Mouse (Mus musculus): ENCODE results near the gene Kcnj16. TPM values are rescaled to one million over a fixed set of nuclear protein-coding genes. Genes with fewer than 3 reads are reported as not detected.

Kcnj16 gene
- total and polyA plus RNA-seq, 2 experiments from 2014 or later, result 1.9 to 5.0 TPM

DNA sequence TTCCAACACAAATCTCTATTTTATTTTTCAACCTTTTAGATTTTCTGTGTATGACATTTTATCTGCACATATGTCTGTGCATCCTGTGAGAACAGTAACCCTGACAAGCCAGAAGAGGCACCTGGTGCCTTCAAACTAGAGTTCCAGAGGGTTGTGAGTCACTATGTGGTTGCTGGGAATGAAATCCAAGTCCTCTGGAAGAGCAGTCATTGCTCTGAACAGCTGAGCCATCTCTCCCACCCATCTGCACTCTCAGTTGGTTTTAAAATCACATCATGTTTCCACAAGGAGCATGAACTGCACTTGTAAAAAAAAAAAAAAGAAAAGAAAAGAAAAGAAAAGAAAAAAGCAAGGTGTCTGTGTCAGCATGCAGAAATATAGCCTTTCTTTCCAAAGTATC, 91.6 kb downstream of the Kcnj16 start:
- no peaks in the 10 kb centered on the region for H3K27me3 ChIP-seq (ENCODE audit: insufficient read depth, low read length)
- no peak overlapping the region for H3K4me2 ChIP-seq (ENCODE audit: low read depth, low read length, poor library complexity, severe bottlenecking)
- ATAC-seq (ENCODE audit: low FRiP score) (no peak), DNase-seq (ENCODE audit: low spot score) (no peak)
- no peaks in the 10 kb centered on the region for H3K9me3 ChIP-seq (ENCODE audit: low read length)
- H3K36me3 ChIP-seq (ENCODE audit: insufficient read depth, low read length), result no peaks in the 10 kb centered on the region
- H3K27ac ChIP-seq (ENCODE audit: low read depth, low read length), result no peak overlapping the region
- no peak overlapping the region for H3K9ac ChIP-seq (replicated peaks; ENCODE audit: low read length, poor library complexity, severe bottlenecking)
- H3K4me1 ChIP-seq (ENCODE audit: insufficient read depth, low read length), result no peaks in the 10 kb centered on the region
- no peak for TF ChIP-seq CTCF (IDR thresholded peaks at IDR 0.05)
- no peak overlapping the region for H3K4me3 ChIP-seq (ENCODE audit: low read depth, low read length)

DNA sequence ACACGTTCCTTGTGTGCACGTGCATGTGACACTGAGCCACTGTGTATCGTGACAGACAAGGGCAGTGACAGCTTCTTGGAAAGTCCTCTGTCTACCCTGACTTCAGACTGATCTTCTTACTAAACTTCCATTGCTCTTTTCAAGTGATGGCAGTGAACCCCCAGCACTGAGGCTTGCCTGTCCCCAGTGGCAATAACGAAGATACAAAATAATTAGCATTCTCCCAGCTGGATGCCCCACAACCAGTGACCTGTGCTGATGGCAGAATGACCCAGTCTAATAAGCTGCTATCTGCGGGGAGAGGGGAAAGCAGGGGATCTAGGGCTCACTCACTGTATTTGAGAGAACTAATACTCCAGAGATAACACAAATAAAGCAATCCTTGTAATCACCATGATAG, 92.4 kb downstream of the Kcnj16 start:
- ATAC-seq (ENCODE audit: low FRiP score) (no peak), DNase-seq (ENCODE audit: low spot score) (no peak)
- no peaks in the 10 kb centered on the region for H3K27me3 ChIP-seq (ENCODE audit: insufficient read depth, low read length)
- no peaks in the 10 kb centered on the region for H3K36me3 ChIP-seq (ENCODE audit: insufficient read depth, low read length)
- no peak overlapping the region for H3K4me2 ChIP-seq (ENCODE audit: low read depth, low read length, poor library complexity, severe bottlenecking)
- no peak overlapping the region for H3K4me3 ChIP-seq (ENCODE audit: low read depth, low read length)
- no peaks in the 10 kb centered on the region for H3K9me3 ChIP-seq (ENCODE audit: low read length)
- WGBS, result 37% methylated on average over 5 of the region's 5 CpGs
- no peak overlapping the region for H3K27ac ChIP-seq (ENCODE audit: low read depth, low read length)
- no peak for TF ChIP-seq CTCF (IDR thresholded peaks at IDR 0.05)
- H3K9ac ChIP-seq (replicated peaks; ENCODE audit: low read length, poor library complexity, severe bottlenecking), result no peak overlapping the region
- H3K4me1 ChIP-seq (ENCODE audit: insufficient read depth, low read length), result no peaks in the 10 kb centered on the region

DNA sequence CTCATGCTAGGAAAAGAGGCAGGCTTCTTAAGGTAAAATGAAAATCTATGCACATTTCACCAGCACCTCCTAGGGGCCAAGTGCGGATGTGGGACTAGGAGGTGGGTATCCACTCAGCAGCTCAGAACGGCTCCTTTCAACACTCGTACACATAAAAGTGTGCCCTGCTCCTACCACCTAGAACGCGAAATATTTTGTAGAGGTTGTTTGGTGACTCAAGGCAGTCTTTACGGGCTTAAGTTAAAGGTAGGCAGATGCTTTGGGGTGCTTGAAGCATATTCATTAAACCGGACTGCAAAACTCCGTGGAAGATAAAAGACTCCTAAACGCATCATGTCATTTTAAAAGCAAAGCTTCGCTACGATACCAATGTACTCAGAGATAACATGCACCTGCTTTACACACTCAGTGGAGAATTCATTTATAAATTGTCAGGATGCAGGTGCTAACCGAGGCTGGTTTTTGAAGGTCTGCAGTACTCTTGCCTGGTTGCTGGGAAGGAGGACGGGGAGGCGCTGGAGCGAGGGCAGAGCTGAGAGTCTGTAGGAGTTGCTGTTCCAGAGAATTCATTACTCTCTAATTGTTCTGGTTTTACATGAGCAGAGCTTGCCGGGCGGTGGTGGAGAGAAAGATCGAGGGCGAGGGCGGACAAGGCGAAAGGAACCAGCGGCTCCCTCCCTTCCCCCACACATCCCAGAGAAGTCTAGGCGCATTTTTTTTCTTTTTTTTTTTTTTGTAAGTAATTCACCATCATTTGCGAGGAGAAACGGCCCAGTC, 97.1 kb downstream of the Kcnj16 start:
- Histone ChIP-seq H3K27me3 (ENCODE audit: insufficient read depth, low read length) (no peaks in the 10 kb centered on the region), H3K9me3 (ENCODE audit: low read length) (no peaks in the 10 kb centered on the region), H3K27ac (ENCODE audit: low read depth, low read length) (no peak overlapping the region; the same call in 1 of the 2 replicates), H3K4me2 (ENCODE audit: low read depth, low read length, poor library complexity, severe bottlenecking) (peak overlapping the region; percentile 98), H3K9ac (replicated peaks; ENCODE audit: low read length, poor library complexity, severe bottlenecking) (peak overlapping the region; percentile 64), H3K36me3 (ENCODE audit: insufficient read depth, low read length) (no peaks in the 10 kb centered on the region), H3K4me3 (ENCODE audit: low read depth, low read length) (peak overlapping the region; percentile 65), H3K4me1 (ENCODE audit: insufficient read depth, low read length) (no peaks in the 10 kb centered on the region)
- peak; percentile 84 for DNase-seq (ENCODE audit: low spot score)
- peak; percentile 63; the same call in 1 of the 2 replicates for ATAC-seq (ENCODE audit: low FRiP score)
- WGBS, result under 1% methylated on average over 25 of the region's 25 CpGs
- peak; percentile 89 for TF ChIP-seq CTCF (IDR thresholded peaks at IDR 0.05)

DNA sequence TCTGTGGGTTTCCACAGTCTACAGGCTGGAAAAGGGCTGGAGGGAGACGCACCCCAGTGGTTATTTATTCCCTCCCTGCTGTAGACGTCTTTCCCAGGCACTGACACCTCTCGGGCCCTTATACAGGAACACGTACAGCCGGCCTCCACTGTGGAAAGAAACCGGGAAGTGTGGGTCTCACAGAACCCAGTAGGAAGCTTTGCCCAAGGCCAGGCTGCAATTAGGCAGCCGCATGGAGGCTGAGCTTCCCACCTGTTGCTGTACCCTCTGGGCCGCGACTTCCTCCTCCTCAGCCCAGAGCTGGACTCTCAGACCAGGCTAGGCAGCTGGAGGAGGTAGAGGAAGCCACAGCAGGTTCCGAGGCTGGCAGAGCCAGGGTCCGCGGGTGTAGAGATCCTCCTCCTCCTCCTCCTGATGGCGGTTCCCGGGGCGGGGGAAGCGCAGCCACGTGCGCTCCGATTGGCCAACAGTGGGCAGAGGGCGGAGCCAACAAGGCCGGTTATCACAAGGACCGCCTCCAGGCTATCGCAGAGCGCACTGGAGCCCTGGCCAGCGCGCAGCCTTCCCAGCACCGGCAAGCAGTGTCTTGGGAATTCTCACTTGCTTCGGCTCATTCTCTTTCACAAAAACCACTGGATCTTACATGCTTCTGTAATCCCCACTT, 97.9 kb downstream of the Kcnj16 start, which contains the start of gene Kcnj2:
Kcnj2 (plus strand) TSS at position 530 of the 664 bp plus-strand sequence.
- peak; percentile 39 for TF ChIP-seq CTCF (IDR thresholded peaks at IDR 0.05)
- H3K9ac ChIP-seq (replicated peaks; ENCODE audit: low read length, poor library complexity, severe bottlenecking), result peak within 1 kb of the TSS; percentile 64
- H3K4me2 ChIP-seq (ENCODE audit: low read depth, low read length, poor library complexity, severe bottlenecking), result peak within 1 kb of the TSS; percentile 98
- WGBS, result under 1% methylated on average over 27 of the region's 28 CpGs
- peak within 1 kb of the TSS; percentile 65 for H3K4me3 ChIP-seq (ENCODE audit: low read depth, low read length)
- peak within 1 kb of the TSS; percentile 68 for H3K27ac ChIP-seq (ENCODE audit: low read depth, low read length)
- no peaks in the 10 kb centered on the region for H3K9me3 ChIP-seq (ENCODE audit: low read length)
- no peaks in the 10 kb centered on the region for H3K36me3 ChIP-seq (ENCODE audit: insufficient read depth, low read length)
- ATAC-seq (ENCODE audit: low FRiP score) (peak; percentile 98), DNase-seq (ENCODE audit: low spot score) (peak; percentile 95)
- H3K4me1 ChIP-seq (ENCODE audit: insufficient read depth, low read length), result no peaks in the 10 kb centered on the region
- H3K27me3 ChIP-seq (ENCODE audit: insufficient read depth, low read length), result no peaks in the 10 kb centered on the region

DNA sequence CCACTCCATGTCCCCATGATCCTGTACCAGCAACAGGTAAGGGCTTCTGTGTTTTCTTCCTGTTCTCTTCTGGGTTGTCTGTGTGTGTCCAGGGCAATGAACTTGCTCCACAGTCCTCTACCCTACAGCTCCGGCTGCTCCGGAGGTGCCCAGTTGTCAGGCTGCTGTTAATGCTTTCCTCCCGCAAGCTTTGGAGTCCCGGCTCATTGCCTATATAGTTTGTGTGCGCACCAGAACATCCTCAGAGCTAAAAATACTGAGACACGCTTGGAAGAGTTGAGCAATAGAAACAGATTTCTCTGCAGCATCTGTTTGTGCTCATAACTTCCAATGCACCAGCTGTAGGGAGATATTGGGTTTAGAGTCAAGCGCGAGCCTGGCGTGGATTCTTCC, 98.5 kb downstream of the Kcnj16 start:
- ATAC-seq (ENCODE audit: low FRiP score), result peak; percentile 45; the same call in 1 of the 2 replicates
- no peaks in the 10 kb centered on the region for H3K36me3 ChIP-seq (ENCODE audit: insufficient read depth, low read length)
- H3K27ac ChIP-seq (ENCODE audit: low read depth, low read length), result no peak overlapping the region
- H3K9ac ChIP-seq (replicated peaks; ENCODE audit: low read length, poor library complexity, severe bottlenecking), result peak overlapping the region; percentile 64
- H3K9me3 ChIP-seq (ENCODE audit: low read length), result no peaks in the 10 kb centered on the region
- peak overlapping the region; percentile 98 for H3K4me2 ChIP-seq (ENCODE audit: low read depth, low read length, poor library complexity, severe bottlenecking)
- H3K27me3 ChIP-seq (ENCODE audit: insufficient read depth, low read length), result no peaks in the 10 kb centered on the region
- WGBS, result 1% methylated on average over 9 of the region's 9 CpGs
- no peaks in the 10 kb centered on the region for H3K4me1 ChIP-seq (ENCODE audit: insufficient read depth, low read length)
- no peak for TF ChIP-seq CTCF (IDR thresholded peaks at IDR 0.05)
- H3K4me3 ChIP-seq (ENCODE audit: low read depth, low read length), result peak overlapping the region; percentile 65
- DNase-seq (ENCODE audit: low spot score), result peak; percentile 17

DNA sequence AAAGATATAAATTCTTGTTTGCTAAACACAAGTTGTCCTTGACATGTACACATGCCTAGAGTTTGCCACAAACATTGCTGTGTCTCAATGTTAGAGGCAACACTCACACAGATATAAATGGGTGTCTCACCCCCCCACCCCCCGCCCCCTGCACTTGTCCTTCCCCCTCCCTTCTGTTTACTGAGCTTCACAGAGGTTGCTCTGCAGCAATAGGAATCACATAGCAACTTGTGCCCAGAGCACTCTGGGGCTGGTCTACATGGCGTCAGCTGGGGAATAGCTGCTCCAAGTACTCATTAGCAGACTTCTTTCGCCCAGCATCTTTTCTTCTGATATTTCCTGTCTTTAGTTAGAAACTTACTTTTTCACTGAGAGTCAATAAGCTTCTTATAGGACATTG, 100.0 kb downstream of the Kcnj16 start:
- H3K4me3 ChIP-seq (ENCODE audit: low read depth, low read length), result peak overlapping the region; percentile 65
- no peaks in the 10 kb centered on the region for H3K27me3 ChIP-seq (ENCODE audit: insufficient read depth, low read length)
- TF ChIP-seq CTCF (IDR thresholded peaks at IDR 0.05), result no peak
- H3K9me3 ChIP-seq (ENCODE audit: low read length), result no peaks in the 10 kb centered on the region
- H3K4me2 ChIP-seq (ENCODE audit: low read depth, low read length, poor library complexity, severe bottlenecking), result peak overlapping the region; percentile 98
- DNase-seq (ENCODE audit: low spot score), result no peak
- H3K36me3 ChIP-seq (ENCODE audit: insufficient read depth, low read length), result no peaks in the 10 kb centered on the region
- H3K4me1 ChIP-seq (ENCODE audit: insufficient read depth, low read length), result no peaks in the 10 kb centered on the region
- 78% methylated on average over 3 of the region's 3 CpGs for WGBS
- H3K27ac ChIP-seq (ENCODE audit: low read depth, low read length), result no peak overlapping the region
- no peak for ATAC-seq (ENCODE audit: low FRiP score)
- H3K9ac ChIP-seq (replicated peaks; ENCODE audit: low read length, poor library complexity, severe bottlenecking), result no peak overlapping the region

Measured in midbrain, postnatal 0 days (tissue).